Mouse (Mus musculus) heart, postnatal 4 days (tissue): ENCODE measurements at regions not wholly inside any gene's neighbourhood (a gene's known extent, or its start where the extent isn't known, plus 50 kb on each side); places are given as distances from the start of the nearest gene placed in this dataset.
"Not testable (repeated sequence)": the region's sequence is repeated elsewhere in the genome, so short reads cannot be mapped to it uniquely, and the experiment has no call there.

Experiments
- DNase-seq: peaks from one replicate; pipeline ENCODE4 v3.0.0; 2021

- DNase-seq: no peak
These were observed 797.4 kb upstream of the Impad1 start for GRCm38 (mm10) chr4:5590531-5590930.

- no peak for DNase-seq
These were observed 794.3 kb upstream of the Impad1 start for GRCm38 (mm10) chr4:5587465-5587864.

- no peak for DNase-seq
These were observed 792.0 kb upstream of the Impad1 start for GRCm38 (mm10) chr4:5585205-5585604.

GRCm38 (mm10) chr4:5583989-5584677, 791.0 kb upstream of the Impad1 start:
- DNase-seq: peak; percentile 60

GRCm38 (mm10) chr4:5568076-5568475, 774.9 kb upstream of the Impad1 start:
- no peak for DNase-seq

- peak; percentile 28 for DNase-seq
These were observed 767.0 kb upstream of the Impad1 start for GRCm38 (mm10) chr4:5560001-5560657.

- DNase-seq: no peak
These were observed 747.0 kb upstream of the Impad1 start for GRCm38 (mm10) chr4:5540155-5540554.

GRCm38 (mm10) chr4:5530416-5530815, 737.3 kb upstream of the Impad1 start:
- DNase-seq: no peak

- no peak for DNase-seq
These were observed 725.4 kb upstream of the Impad1 start for GRCm38 (mm10) chr4:5518522-5518921.

- DNase-seq: not testable (repeated sequence)
These were observed 722.3 kb upstream of the Impad1 start for GRCm38 (mm10) chr4:5515426-5515825.

GRCm38 (mm10) chr4:5511743-5512142, 718.6 kb upstream of the Impad1 start:
- no peak for DNase-seq

- no peak for DNase-seq
These were observed 716.2 kb upstream of the Impad1 start for GRCm38 (mm10) chr4:5509398-5509797.

GRCm38 (mm10) chr4:5495012-5495411, 701.9 kb upstream of the Impad1 start:
- DNase-seq: no peak

- DNase-seq: no peak
These were observed 701.2 kb upstream of the Impad1 start for GRCm38 (mm10) chr4:5494072-5495000.

- DNase-seq: no peak
These were observed 693.6 kb upstream of the Impad1 start for GRCm38 (mm10) chr4:5486786-5487185.

GRCm38 (mm10) chr4:5471891-5472558, 678.9 kb upstream of the Impad1 start:
- no peak for DNase-seq

- DNase-seq: no peak
These were observed 666.0 kb upstream of the Impad1 start for GRCm38 (mm10) chr4:5459028-5459695.

- DNase-seq: no peak
These were observed 657.3 kb upstream of the Impad1 start for GRCm38 (mm10) chr4:5450417-5450816.

- peak; percentile 30 for DNase-seq
These were observed 648.3 kb upstream of the Impad1 start for GRCm38 (mm10) chr4:5441339-5442019.

- DNase-seq: no peak
These were observed 643.9 kb upstream of the Impad1 start for GRCm38 (mm10) chr4:5437076-5437475.
